Mouse (Mus musculus) neural tube, embryonic 15.5 days (tissue): Measurements from ENCODE around the gene Necab3. TPM values are rescaled to one million over a fixed set of nuclear protein-coding genes. Genes with fewer than 3 reads are reported as not detected.

Experiments
- ATAC-seq: fragments of 200-750 bp; cut with Nextera tagmentation; 2 replicates; pipeline ENCODE4 v1.8.0; 2017; ENCODE audit warnings: mild to moderate bottlenecking, moderate TSS enrichment, moderate library complexity; ENCODE audit not compliant: low FRiP score
- H3K27ac ChIP-seq: fragments of 300-500 bp; sonication (generic); replicated peaks from 2 replicates; pipeline ENCODE4 v1.5.1; 2015; ENCODE audit warnings: mild to moderate bottlenecking, inconsistent platforms
- H3K27me3 ChIP-seq: fragments of 300-500 bp; sonication (generic); replicated peaks from 2 replicates; pipeline ENCODE4 v1.6.1; 2015; ENCODE audit warnings: inconsistent platforms
- H3K36me3 ChIP-seq: fragments of 300-500 bp; sonication (generic); 2 replicates; pipeline ENCODE4 v1.6.1; 2015; ENCODE audit warnings: inconsistent platforms
- H3K4me1 ChIP-seq: fragments of 300-500 bp; sonication (generic); 2 replicates; pipeline ENCODE4 v1.6.1; 2015; ENCODE audit warnings: inconsistent platforms
- H3K4me2 ChIP-seq: fragments of 300-500 bp; sonication (generic); 2 replicates; pipeline ENCODE4 v1.6.1; 2015; ENCODE audit warnings: inconsistent platforms, mild to moderate bottlenecking, moderate library complexity
- H3K4me3 ChIP-seq: fragments of 300-500 bp; sonication (generic); replicated peaks from 2 replicates; pipeline ENCODE4 v1.5.1; 2015; ENCODE audit warnings: mild to moderate bottlenecking, inconsistent platforms
- H3K9ac ChIP-seq: fragments of 300-500 bp; sonication (generic); replicated peaks from 2 replicates; pipeline ENCODE4 v1.6.1; 2015; ENCODE audit warnings: mild to moderate bottlenecking, inconsistent platforms
- H3K9me3 ChIP-seq: fragments of 300-500 bp; sonication (generic); replicated peaks from 2 replicates; pipeline ENCODE4 v1.6.1; 2016; ENCODE audit warnings: inconsistent platforms
- WGBS: fragments of 180-500 bp; shearing (Covaris S2); methylation state at CpG from one replicate; pipeline ENCODE4 v1.1.7; 2015; ENCODE audit warnings: mixed read lengths; 5-methylcytosine and 5-hydroxymethylcytosine counted together
- polyA plus RNA-seq: library from polyadenylated mRNA; unstranded; fragments of >200 nt; fragmentation: Nextera tagmentation; extraction: Ambion mirVana; gene quantifications from 2 replicates; pipeline ENCODE4 v1.2.1, GENCODE M21; 2015

The Necab3 gene
- polyA plus RNA-seq, 1 experiment from 2014 or later, result 19.6 TPM

DNA sequence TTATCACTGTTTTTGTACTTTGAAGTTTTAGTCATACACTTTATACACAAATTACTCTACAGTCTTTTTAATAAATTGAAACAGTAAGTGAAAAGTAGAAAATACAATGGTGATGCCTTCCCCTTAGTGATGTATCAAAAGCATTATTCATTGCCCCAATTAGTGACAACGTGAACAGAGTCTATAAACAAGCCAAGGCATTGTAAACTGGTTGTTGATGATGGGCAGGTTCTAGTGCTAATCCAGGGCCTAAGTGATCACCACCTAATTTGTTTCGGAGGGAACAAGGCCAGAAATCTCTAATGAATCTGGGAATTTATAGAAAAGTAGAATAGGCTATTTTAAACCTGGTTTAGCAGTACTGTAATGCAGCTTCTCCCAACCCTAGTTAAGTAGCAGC, 51.6 kb downstream of the Necab3 start:
- no peaks in the 10 kb centered on the region for H3K9me3 ChIP-seq
- no peak overlapping the region for H3K4me2 ChIP-seq
- H3K27me3 ChIP-seq, result no peaks in the 10 kb centered on the region
- 34% methylated on average over 2 of the region's 2 CpGs for WGBS
- peaks cover 22% of the 10 kb centered on the region; the same call in 1 of the 2 replicates for H3K36me3 ChIP-seq
- peaks cover 4% of the 10 kb centered on the region; the same call in 1 of the 2 replicates for H3K4me1 ChIP-seq
- no peak overlapping the region for H3K9ac ChIP-seq
- ATAC-seq, result no peak
- no peak overlapping the region for H3K27ac ChIP-seq
- no peak overlapping the region for H3K4me3 ChIP-seq

DNA sequence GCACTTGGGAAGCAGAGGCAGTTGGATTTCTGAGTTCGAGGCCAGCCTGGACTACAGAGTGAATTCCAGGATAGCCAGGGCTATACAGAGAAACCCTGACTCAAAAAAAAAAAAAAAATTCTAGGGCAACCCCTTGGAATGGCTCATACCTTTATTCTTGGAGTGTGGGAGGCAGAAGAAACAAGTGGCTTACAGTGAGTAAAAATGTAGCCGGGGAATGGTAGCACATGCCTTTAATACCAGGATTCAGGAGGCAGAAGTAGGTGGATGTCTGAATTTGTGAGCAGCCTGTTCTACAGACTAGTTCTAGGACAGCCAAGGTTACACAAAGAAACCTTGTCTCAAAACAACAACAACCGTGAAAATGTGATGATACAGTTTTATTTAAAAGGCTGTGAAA, 57.9 kb downstream of the Necab3 start:
- no peak overlapping the region for H3K9ac ChIP-seq
- 78% methylated on average over 3 of the region's 3 CpGs for WGBS
- H3K4me3 ChIP-seq, result no peak overlapping the region
- H3K4me1 ChIP-seq, result peaks cover 5% of the 10 kb centered on the region; the same call in 1 of the 2 replicates
- no peak overlapping the region for H3K4me2 ChIP-seq
- no peaks in the 10 kb centered on the region for H3K9me3 ChIP-seq
- H3K27me3 ChIP-seq, result no peaks in the 10 kb centered on the region
- peaks cover 8% of the 10 kb centered on the region; the same call in 1 of the 2 replicates for H3K36me3 ChIP-seq
- no peak for ATAC-seq
- H3K27ac ChIP-seq, result no peak overlapping the region

DNA sequence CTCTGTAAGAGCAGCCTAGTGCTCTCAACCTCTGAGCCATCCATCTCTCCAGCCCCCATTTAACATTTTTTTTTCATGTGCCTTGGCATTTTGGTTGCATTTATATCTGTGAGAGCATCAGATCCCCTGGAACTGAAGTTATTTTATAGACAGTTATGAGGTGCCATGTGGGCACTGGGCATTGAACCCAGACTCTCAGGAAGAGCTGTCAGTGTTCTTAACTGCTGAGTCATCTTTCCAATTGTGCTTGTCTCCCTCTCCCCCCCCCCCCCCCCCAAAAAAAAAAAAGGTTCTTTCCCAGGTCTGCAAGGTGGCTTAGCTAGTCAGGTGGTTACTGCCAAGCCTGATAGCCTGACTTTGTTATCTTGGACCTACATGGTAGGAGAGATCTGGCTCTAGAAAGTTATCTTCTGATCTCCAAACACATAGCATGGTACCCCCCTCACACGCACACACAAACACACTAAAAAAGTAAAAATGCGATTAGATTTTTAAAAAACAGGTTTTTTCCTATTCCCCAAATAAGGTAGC, 58.9 kb downstream of the Necab3 start:
- ATAC-seq, result no peak
- WGBS, result 99% methylated on average over 2 of the region's 2 CpGs
- no peak overlapping the region for H3K4me2 ChIP-seq
- no peak overlapping the region for H3K4me3 ChIP-seq
- peaks cover 8% of the 10 kb centered on the region; the same call in 1 of the 2 replicates for H3K36me3 ChIP-seq
- no peak overlapping the region for H3K9ac ChIP-seq
- H3K27me3 ChIP-seq, result no peaks in the 10 kb centered on the region
- H3K4me1 ChIP-seq, result peaks cover 5% of the 10 kb centered on the region; the same call in 1 of the 2 replicates
- H3K9me3 ChIP-seq, result no peaks in the 10 kb centered on the region
- H3K27ac ChIP-seq, result no peak overlapping the region

DNA sequence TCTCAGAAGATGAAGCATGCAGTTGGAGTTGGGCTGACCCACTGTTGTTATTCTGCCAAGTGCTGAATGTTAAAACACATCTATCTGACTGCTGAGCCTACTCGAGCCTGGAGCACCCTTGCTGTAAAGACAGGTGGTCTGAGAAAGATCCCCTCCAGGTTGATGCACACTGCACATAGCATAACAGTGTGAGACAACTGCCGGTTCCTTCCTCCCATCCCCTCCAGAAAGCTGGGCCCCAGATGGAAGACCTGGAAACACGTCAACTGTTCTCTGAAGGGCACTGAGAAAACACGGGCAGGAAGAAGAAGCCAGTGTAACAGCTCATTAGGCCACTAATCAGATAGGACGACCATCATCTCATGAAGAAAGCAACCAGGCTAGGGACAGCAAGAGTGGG, 60.1 kb downstream of the Necab3 start:
- peaks cover 8% of the 10 kb centered on the region; the same call in 1 of the 2 replicates for H3K36me3 ChIP-seq
- 50% methylated on average over 5 of the region's 5 CpGs for WGBS
- H3K27ac ChIP-seq, result no peak overlapping the region
- H3K9me3 ChIP-seq, result no peaks in the 10 kb centered on the region
- no peak overlapping the region for H3K9ac ChIP-seq
- no peak overlapping the region for H3K4me3 ChIP-seq
- peaks cover 5% of the 10 kb centered on the region; the same call in 1 of the 2 replicates for H3K4me1 ChIP-seq
- no peak for ATAC-seq
- no peak overlapping the region for H3K4me2 ChIP-seq
- H3K27me3 ChIP-seq, result no peaks in the 10 kb centered on the region

DNA sequence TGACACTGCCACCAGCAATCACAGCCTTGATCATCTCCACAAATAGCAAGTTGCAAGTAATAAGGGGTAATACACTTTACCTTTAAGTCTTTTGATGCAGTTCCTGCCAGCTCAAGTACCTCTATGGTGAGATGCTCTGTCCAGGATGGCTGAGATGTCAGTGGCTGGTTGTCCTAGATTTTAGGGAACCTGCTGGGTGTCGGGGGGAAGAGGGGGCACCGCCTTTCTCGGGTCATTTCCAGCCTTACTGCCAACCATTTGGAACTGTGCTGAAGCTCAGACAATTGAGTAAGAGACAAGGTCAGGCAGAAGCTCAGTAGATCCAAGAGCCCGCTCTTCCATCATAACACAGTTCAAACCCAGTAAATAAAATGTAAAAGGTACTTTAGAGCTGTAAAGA, 63.7 kb downstream of the Necab3 start:
- Histone ChIP-seq H3K27me3 (no peaks in the 10 kb centered on the region), H3K9ac (no peak overlapping the region), H3K36me3 (no peaks in the 10 kb centered on the region), H3K27ac (no peak overlapping the region), H3K4me1 (peaks cover 5% of the 10 kb centered on the region; the same call in 1 of the 2 replicates), H3K9me3 (no peaks in the 10 kb centered on the region), H3K4me3 (no peak overlapping the region), H3K4me2 (no peak overlapping the region)
- 90% methylated on average over 4 of the region's 4 CpGs for WGBS
- ATAC-seq, result no peak

Other genes with a start within 250 kb of the Necab3 start
- 13.7 and 13.8 TPM in 2 replicates for gene Cdk5rap1, start 185.9 kb downstream of the Necab3 start, polyA plus RNA-seq
- 12.1 and 12.7 TPM in 2 replicates for gene Snta1, start 150.8 kb downstream of the Necab3 start, polyA plus RNA-seq
- 35.3 and 36.1 TPM in 2 replicates for gene Cbfa2t2, start 122.4 kb downstream of the Necab3 start, polyA plus RNA-seq
- gene 1700003F12Rik, start 11.8 kb downstream of the Necab3 start, polyA plus RNA-seq, result 1.3 and 1.9 TPM in 2 replicates
- 0.31 and 0.63 TPM in 2 replicates for gene Actl10, start 7.1 kb downstream of the Necab3 start, polyA plus RNA-seq
- 3.4 and 7.4 TPM in 2 replicates for gene E2f1, start 11.0 kb upstream of the Necab3 start, polyA plus RNA-seq
- gene Pxmp4, start 44.8 kb upstream of the Necab3 start, polyA plus RNA-seq, result 18.1 and 22.9 TPM in 2 replicates
- 2.1 and 2.3 TPM in 2 replicates for gene Zfp341, start 54.4 kb upstream of the Necab3 start, polyA plus RNA-seq
- 0.35 and 0.55 TPM in 2 replicates for gene 4930519P11Rik, start 54.5 kb upstream of the Necab3 start, polyA plus RNA-seq
- 29.6 and 31.5 TPM in 2 replicates for gene Chmp4b, start 92.8 kb upstream of the Necab3 start, polyA plus RNA-seq
- not detected in 2 replicates for gene Gm14214, start 211.1 kb upstream of the Necab3 start, polyA plus RNA-seq
- 26.2 and 28.2 TPM in 2 replicates for gene Raly, start 232.2 kb upstream of the Necab3 start, polyA plus RNA-seq
- gene a, start 232.5 kb upstream of the Necab3 start, polyA plus RNA-seq, result 0.33 and 0.93 TPM in 2 replicates